Mouse (Mus musculus) yolk sac, embryonic 10.5 days (tissue): Measurements from ENCODE around the gene Ddr2.
A peak's percentile ranks its signal among the peaks of the same experiment; 100 is the strongest.
"Not testable (repeated sequence)": the region's sequence is repeated elsewhere in the genome, so short reads cannot be mapped to it uniquely, and the experiment has no call there.

ENCODE experiments used
- DNase-seq: peaks from one replicate; pipeline ENCODE4 v3.0.0-alpha.2; 2017; ENCODE audit warnings: low spot score

Gene Ddr2

DNA sequence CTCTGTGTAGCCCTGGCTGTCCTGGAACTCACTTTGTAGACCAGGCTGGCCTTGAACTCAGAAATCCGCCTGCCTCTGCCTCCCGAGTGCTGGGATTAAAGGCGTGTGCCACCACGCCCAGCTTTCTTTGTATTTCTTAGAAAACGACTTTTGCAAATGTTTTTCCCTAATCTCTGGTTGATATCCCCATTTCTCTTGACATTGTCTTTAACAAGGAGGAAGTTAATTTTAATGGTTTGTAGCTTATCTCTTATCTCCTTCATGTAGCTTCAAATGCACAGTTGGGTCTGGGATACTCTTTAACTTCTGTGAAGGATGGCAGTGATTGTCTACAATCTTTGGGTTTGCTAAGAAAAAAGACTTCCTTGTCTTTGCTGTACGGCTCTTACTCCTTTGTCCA, 7.7 kb downstream of the Ddr2 start:
- DNase-seq, result not testable (repeated sequence)

- no peak for DNase-seq
Observed at GRCm38 (mm10) chr1:170086631-170087030, 23.9 kb downstream of the Ddr2 start.

DNA sequence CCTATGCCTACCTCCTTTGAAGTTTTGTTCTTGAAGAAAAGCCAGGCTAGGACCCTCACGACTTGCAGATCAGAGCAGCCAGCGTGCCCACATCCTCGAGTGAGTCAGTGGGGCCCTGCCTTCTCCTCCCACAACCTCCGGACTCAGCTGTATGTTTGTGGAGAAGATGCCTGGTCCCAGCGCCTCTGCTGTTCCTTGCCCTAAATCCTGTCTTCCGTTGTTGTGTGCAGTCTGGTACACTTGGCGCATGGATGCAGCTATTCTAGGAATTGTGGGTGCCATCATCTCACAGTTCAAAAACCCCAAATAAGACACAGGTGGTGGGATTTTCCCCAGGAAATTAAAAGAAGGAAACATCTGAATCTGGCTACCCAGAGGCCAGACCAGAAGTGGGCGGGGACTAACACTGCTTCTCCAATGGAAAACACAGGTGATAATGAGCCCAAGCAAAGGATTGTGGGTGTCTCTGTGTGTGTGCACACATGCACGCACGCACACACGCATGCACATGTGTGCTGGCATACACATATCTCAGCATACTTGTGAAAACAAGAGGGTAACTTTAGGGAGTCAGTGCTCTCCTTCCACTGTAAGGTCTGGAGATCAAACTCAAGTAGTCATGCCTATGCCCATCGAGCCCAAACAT, 26.3 kb downstream of the Ddr2 start:
- DNase-seq, result no peak

DNA sequence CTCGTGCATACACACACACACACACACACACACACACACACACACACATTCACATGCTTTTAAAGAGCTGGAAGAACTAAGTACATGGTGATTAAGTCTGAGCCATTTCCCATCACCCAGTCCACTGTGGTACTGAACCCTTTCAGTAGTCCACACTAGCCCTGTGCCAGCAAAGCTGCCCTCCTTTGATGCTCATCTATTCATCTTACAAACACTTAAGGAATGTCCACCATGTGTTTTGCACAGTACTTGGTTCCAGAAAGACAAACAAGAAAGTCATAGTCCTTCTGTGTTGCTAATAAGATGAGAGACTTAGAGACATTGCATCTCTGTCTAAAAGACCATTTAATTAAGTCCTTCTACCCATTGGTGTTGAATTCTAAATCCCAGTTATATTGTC, 29.7 kb downstream of the Ddr2 start:
- no peak for DNase-seq

DNA sequence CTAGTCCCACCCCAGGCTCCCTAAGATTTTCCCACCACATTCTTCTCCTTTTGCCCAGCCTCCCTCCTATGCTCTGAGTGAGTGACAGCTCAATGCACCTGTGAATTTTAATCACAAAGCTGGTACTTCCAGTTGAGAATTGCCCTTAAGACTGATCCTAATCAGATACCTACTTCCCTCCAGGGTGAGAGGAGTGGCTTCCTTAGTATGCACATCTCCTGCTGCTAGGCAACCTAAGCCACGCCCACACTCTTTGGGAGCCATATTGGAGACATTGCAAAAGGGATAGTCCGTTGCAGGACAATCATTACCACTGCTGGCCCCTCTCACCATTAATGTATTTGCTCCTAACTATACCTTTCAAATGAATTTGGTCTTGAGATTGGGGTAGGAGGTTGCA, 31.1 kb downstream of the Ddr2 start:
- no peak for DNase-seq

- DNase-seq, result no peak
Observed at GRCm38 (mm10) chr1:170076339-170076738, 34.2 kb downstream of the Ddr2 start.

GRCm38 (mm10) chr1:170073768-170074167, 36.8 kb downstream of the Ddr2 start:
- no peak for DNase-seq

DNA sequence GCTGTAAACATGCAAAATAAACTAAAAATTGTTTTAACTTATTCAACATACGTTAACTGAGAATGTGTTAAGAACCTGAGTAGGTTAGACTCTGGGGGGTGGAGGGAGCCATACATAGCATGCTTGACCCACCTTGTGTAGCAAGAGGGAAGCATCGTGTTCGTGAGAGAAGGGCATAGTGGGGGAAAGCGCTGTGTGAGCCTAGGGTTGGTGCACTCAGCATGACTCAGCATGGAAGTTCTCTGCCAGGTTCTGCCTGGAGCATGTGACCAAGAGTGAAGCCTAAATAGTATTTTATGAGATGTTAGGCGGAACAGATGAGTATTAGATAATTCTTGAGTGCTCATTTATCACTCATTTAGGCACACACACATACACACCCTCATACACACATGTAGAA, 41.4 kb downstream of the Ddr2 start:
- DNase-seq, result no peak

- peak; percentile 7 for DNase-seq
Observed at GRCm38 (mm10) chr1:170065931-170066330, 44.6 kb downstream of the Ddr2 start.

GRCm38 (mm10) chr1:170065009-170065408, 45.6 kb downstream of the Ddr2 start:
- no peak for DNase-seq

GRCm38 (mm10) chr1:170064083-170064494, 46.5 kb downstream of the Ddr2 start:
- peak; percentile 71 for DNase-seq

GRCm38 (mm10) chr1:170060214-170060613, 50.3 kb downstream of the Ddr2 start:
- DNase-seq, result no peak

- DNase-seq, result no peak
Observed at GRCm38 (mm10) chr1:170059347-170059746, 51.2 kb downstream of the Ddr2 start.

- DNase-seq, result no peak
Observed at GRCm38 (mm10) chr1:170058051-170058450, 52.5 kb downstream of the Ddr2 start.

DNA sequence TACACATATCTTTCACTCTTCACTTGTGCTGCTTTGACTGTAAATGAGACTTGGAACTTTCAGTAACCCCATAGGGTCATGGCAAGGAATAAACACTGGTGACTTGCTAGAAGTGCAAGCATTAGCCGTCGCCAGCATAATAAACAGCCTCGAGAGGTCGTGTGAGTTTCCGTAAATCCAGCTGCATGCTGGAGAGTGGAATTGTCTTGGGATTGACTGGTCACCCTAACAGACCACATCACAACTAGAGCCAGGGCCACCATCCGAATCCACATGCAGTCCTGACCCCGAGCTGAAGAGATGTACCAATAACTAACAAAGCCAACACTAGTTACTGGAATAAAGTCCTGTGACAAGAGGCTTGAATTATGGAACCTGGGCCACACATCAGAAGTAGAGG, 53.0 kb downstream of the Ddr2 start:
- DNase-seq, result no peak

DNA sequence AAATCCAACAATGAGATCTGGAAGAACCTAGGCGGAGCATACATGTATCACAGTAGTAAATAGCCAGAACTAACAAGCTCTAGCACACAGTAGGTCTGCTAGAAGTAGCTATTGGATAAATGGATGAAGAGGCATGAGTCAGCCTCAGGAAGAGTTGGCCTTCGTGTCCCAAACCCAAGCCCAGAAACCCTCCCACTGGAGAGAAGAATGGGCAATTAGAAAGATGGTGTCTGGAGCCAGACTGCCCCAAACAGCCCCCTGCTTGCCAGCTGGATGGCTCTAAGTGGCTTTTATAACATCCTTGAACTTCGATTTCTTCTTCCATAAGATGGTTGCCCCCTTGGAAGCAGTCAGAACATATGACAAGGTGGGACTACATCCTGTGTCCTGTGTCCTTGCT, 53.6 kb downstream of the Ddr2 start:
- no peak for DNase-seq

DNA sequence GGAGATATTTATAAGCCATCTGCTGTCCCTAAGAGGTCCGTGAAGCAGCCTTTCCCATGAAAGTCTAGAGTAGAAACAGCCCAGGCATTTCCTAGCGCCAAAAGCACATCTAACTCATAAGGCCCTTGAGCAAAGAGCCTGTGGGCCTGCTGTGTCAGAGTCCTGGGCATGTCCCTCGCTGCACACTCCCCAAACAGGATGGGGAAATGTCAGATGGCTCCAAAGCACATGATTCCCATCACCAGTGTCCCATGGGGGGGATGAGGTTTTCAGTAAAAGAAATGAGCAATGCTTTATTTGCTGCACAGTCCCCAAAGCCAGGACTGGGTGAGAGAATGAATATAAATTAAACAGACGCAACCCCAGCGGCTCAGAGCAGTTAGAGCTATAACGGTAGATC, 54.3 kb downstream of the Ddr2 start:
- no peak for DNase-seq

GRCm38 (mm10) chr1:170052469-170053065, 58.0 kb downstream of the Ddr2 start:
- no peak for DNase-seq

DNA sequence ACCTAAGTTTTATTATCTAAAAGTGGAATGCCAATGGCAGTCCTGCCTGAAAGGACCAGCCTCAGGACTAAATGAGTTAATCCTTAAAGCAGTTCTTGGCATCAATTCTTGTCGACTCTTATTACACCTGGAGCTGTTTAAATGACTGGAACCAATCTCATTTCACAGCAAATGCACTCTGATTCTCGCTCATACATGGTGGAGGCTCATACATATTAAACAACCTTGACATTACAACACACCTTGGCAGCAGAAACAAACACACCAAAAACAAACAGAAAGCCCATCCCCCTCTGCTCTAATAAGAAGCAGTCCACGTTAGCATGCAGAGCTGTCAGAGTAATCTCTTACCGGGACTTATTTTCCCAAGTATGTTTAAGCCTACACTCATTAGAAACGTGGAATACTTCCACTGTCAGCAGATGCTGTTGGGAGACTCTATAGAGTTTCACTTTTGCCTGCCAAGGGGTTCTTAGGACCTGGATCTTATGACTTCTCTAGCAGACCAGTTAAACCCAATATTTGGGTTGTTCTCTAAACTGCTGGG, 58.9 kb downstream of the Ddr2 start:
- DNase-seq, result no peak

- DNase-seq, result no peak
Observed at GRCm38 (mm10) chr1:170048434-170048833, 62.1 kb downstream of the Ddr2 start.

DNA sequence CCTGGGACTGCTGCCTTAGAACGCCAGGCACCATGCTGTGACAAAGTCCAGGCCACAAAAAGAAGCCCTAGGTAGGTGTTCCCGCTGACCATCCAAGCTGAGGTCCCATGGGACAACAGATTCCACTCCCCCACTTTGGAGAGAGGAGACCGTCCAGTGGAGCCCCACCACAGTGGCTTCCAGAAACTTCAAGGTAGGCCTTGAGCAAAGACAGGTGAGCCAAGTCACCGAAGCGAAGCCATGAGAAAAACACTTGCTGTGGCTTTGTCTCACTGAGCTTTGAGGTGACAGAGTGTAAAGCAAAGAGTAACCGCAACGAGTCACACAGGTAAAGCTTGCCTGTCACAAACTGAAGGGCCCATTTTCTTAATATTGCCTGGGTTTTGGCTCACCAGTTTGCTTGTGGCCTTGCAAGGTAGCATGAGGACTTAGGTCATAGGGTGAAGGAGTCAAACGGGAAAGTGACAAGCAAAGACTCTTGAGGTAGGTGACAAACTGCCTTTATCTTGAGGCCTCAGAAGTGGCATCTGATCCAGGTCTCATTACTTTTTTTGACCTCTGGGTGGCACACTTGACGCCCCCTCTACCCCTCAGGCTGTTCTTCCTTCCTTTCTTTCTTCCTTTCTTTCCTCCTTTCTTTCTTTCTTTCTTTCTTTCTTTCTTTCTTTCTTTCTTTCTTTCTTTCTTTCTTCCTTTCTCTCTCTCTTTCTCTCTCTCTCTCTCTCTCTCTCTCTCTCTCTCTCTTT, 65.7 kb downstream of the Ddr2 start:
- DNase-seq, result no peak

GRCm38 (mm10) chr1:170043753-170044152, 66.8 kb downstream of the Ddr2 start:
- no peak for DNase-seq

DNA sequence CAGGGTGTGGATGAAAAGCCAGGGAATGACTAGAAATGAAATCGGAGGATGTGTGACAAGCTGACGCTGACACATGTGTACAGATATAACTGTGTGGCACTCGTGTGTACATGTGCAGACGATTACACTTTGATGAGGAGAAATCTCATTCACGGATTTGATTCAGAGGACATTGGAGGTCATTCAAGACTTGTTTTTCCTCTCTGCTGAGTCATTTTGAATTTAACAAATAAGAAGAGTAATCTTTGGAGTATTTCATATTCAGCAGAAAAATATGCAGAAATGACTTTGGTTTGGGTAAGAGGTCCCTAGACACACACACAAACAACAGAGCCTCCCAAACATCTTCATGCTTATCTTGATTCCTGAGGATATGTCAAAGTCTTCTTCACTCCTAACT, 67.6 kb downstream of the Ddr2 start:
- no peak for DNase-seq
